Mouse (Mus musculus) cortical plate, adult 2 months (tissue): ENCODE measurements around the gene Ece1.

Experiments used
- CTCF ChIP-seq: fragments of 200-500 bp; IDR thresholded peaks from 2 replicates; pipeline ENCODE4 v1.5.1; 2011; ENCODE audit warnings: mild to moderate bottlenecking, control low read depth, low read length; ENCODE audit not compliant: insufficient read depth; ENCODE audit errors: extremely low read depth
- POLR2A ChIP-seq: fragments of 200-500 bp; IDR thresholded peaks from 2 replicates; pipeline ENCODE4 v1.6.1; 2011; ENCODE audit warnings: mild to moderate bottlenecking, low read length, control low read depth; ENCODE audit not compliant: insufficient read depth; ENCODE audit errors: extremely low read depth

- TF ChIP-seq CTCF (no peak), POLR2A (no peak)
These were observed 15.4 kb downstream of the Ece1 start for GRCm38 (mm10) chr4:137877432-137877881.
